Mouse (Mus musculus): ENCODE results near the gene Coro1b.
"Not testable (repeated sequence)": the region's sequence is repeated elsewhere in the genome, so short reads cannot be mapped to it uniquely, and the experiment has no call there.

GRCm38 (mm10) chr19:4135963-4136345 lies 12.5 kb upstream of the Coro1b start:
- not testable (repeated sequence) for TF ChIP-seq POLR2A (IDR thresholded peaks at IDR 0.05; ENCODE audit: low read depth, low read length); CTCF (IDR thresholded peaks at IDR 0.05; ENCODE audit: borderline replicate concordance, insufficient read depth, low read length)
